Mouse (Mus musculus) T-cell, adult 66 days (primary cell): Measurements from ENCODE around the gene Ahcyl1. TPM values are rescaled to one million over a fixed set of nuclear protein-coding genes. Genes with fewer than 3 reads are reported as not detected.

ENCODE experiments used
- total RNA-seq, 2 experiments: library from RNA; stranded (reverse); gene quantifications; 3 replicates in 1 of 2; 4 replicates in 1 of 2; pipeline ENCODE4 v1.2.4; 2023

Gene Ahcyl1
- total RNA-seq, result 10 to 100 TPM; 75.7 to 84.7 TPM

DNA sequence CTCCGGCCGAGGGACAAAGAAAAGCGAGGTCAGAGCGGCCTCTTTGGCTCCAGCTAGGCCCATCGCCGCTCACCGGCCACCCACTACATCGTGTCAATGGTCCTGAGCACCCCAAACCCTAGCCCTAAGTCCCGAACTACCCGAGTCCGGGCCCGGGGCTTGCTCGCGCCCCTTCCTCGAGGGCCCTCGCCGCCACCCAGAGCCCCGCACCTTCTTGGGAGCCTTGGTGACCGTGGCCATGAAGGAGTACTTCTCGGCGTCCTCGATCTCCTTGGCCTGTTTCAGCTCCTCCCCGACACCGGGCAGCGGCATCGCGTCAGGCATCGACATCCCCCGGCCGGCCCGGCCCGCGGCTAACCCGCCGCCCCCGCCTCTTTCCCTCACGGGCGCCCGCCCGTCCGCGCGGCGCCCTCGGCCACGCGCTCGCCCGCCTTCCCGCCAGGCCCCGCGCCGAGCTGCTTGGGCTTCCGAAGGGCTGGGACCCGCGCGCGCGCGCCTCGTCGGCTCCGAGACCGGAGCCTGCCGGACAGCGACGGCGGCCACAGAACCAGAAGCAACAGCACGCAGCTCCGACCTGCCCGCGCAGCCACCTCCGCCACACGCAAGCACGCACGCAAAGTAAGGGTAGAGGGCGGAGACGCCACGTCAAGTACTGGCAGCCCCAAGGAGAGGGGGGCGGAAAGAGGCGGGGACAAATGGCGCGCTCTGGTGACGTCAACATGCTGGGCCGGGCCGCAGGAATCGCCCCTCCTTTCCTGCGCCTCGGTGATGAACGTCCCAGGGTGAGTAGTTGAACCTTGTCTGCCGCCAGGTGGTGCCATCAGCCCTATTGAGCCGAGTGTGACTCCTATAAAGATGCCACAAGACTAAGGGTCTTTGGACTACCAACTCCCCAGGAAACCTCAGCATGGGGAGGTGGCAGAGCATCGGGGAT is at the start of gene Ahcyl1:
TSS of gene Ahcyl1 (minus strand) at position 613 of the 934 bp plus-strand sequence.

DNA sequence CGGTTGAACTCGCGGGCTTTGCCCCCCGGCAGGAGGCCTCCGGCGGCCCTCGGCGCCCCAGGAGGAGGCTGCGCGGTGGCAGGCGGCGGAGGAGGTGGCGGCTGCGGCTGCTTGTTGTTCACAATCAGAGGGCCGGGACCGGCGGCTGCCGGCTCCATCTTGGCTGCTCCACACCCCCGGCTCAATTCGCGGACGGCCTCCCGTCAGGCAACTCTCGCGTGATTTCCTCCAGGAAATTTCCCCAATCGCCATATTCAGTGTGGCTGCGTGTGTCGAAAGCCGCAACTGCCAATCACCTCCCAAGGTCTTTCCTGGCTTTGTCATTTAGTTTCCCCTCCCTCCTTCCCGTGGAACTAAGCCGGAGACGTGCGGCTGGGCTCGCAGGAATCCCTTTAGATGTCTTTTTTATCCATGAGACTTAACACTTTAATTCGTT is 64.8 kb downstream of the Ahcyl1 start, which contains the start of gene Strip1:
TSS of gene Strip1 (minus strand) at position 172 of the 436 bp plus-strand sequence.

DNA sequence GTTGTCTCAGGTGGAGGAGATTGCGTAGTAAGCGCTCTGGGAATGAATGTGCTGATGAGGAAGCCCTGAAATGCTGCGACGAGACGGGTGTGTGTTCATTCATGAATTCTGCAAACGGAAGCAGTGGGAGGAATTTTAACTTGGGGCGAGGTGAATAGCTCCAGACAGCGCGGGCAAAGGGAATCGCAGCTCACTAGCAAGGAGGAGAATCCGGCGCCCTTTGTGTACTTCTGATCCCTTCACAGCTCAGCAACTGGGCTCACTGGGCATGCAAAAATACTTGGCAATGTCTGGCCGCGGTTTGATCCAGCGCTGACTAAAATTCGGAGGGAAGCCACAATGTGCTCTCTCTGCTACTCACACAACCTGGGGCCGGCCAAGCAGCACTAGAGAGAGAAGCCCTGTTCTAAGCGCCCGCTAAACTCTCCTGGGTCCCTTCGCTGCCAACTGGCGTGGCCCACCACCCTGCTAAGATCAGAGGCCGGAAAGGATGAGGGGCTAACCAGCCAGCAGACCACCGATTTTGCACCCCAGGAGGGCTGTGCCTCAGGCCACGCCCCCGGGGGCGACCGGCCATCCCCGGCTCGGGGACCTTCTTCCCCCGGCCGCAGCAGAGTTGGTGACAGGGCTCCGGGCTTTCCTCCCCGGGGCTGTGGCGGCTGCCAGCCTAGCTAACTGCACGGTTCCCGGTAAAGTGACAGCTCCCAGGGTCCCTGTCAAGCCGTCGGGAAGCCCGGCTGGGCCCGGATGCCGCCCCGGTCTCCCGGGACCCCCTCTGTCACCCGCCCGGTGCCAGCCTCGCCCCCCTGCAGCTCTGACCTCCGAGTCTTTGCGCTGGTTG is 65.5 kb downstream of the Ahcyl1 start, which contains the start of gene Gm10961:
TSS of gene Gm10961 (plus strand) at position 641 of the 841 bp plus-strand sequence.

Other genes starting within 250 kb of the Ahcyl1 start
- gene Kcnc4, start 237.0 kb downstream of the Ahcyl1 start, total RNA-seq, result not detected
- gene Slc6a17, start 178.5 kb downstream of the Ahcyl1 start, total RNA-seq, result not detected
- not detected for gene Ubl4b, start 141.5 kb downstream of the Ahcyl1 start, total RNA-seq
- gene Alx3, start 101.5 kb downstream of the Ahcyl1 start, total RNA-seq, result not detected
- not detected for gene Gm10961, start 65.2 kb downstream of the Ahcyl1 start, total RNA-seq
- gene Strip1, start 64.9 kb downstream of the Ahcyl1 start, total RNA-seq, result 10 to 100 TPM; 53.0 to 55.1 TPM
- gene Csf1, start 63.9 kb upstream of the Ahcyl1 start, total RNA-seq, result 10 to 100 TPM in 1 of 2 experiments, 1 to 10 TPM in 1; 5.0 to 10.4 TPM
- gene Eps8l3, start 180.7 kb upstream of the Ahcyl1 start, total RNA-seq, result not detected
- 1 to 10 TPM in 1 of 2 experiments, under 1 TPM in 1; 0.90 to 1.0 TPM for gene Gstm5, start 199.3 kb upstream of the Ahcyl1 start, total RNA-seq
- gene Gstm7, start 235.3 kb upstream of the Ahcyl1 start, total RNA-seq, result 1 to 10 TPM; 1.5 to 2.7 TPM
- not detected for gene Gstm6, start 247.2 kb upstream of the Ahcyl1 start, total RNA-seq